Mouse (Mus musculus): Measurements from ENCODE around the gene Fscn3. TPM values are rescaled to one million over a fixed set of nuclear protein-coding genes. Genes with fewer than 3 reads are reported as not detected.

Gene Fscn3
- polyA plus RNA-seq, 1 experiment from 2014 or later: not detected

- Histone ChIP-seq H3K36me3 (ENCODE audit: control insufficient read depth, insufficient read depth, low read length) (no peaks in the 10 kb centered on the region), H3K27me3 (ENCODE audit: control insufficient read depth, insufficient read depth, low read length) (peaks cover 6% of the 10 kb centered on the region; the same call in 1 of the 2 replicates), H3K9ac (ENCODE audit: low read length) (no peak overlapping the region), H3K4me2 (replicated peaks; ENCODE audit: low read depth) (no peak overlapping the region), H3K9me3 (ENCODE audit: control insufficient read depth, low read length) (no peaks in the 10 kb centered on the region), H3K27ac (replicated peaks) (no peak overlapping the region), H3K4me3 (ENCODE audit: low read depth, low read length) (no peak overlapping the region), H3K4me1 (replicated peaks; ENCODE audit: control insufficient read depth, insufficient read depth) (no peaks in the 10 kb centered on the region)
- DNase-seq (ENCODE audit: low spot score) (no peak), ATAC-seq (ENCODE audit: low FRiP score, low TSS enrichment) (no peak)
- no peak for TF ChIP-seq CTCF (IDR thresholded peaks at IDR 0.05; ENCODE audit: low read depth)
- WGBS: 1% methylated on average over 11 of the region's 12 CpGs
These were observed 23.4 kb downstream of the Fscn3 start for GRCm38 (mm10) chr6:28450977-28451376.

GRCm38 (mm10) chr6:28459221-28459668 is 31.7 kb downstream of the Fscn3 start:
- Histone ChIP-seq H3K9ac (ENCODE audit: low read length) (no peak overlapping the region), H3K27ac (replicated peaks) (no peak overlapping the region), H3K9me3 (ENCODE audit: control insufficient read depth, low read length) (no peaks in the 10 kb centered on the region), H3K36me3 (ENCODE audit: control insufficient read depth, insufficient read depth, low read length) (no peaks in the 10 kb centered on the region), H3K4me3 (ENCODE audit: low read depth, low read length) (no peak overlapping the region), H3K4me2 (replicated peaks; ENCODE audit: low read depth) (no peak overlapping the region), H3K27me3 (ENCODE audit: control insufficient read depth, insufficient read depth, low read length) (no peaks in the 10 kb centered on the region), H3K4me1 (replicated peaks; ENCODE audit: control insufficient read depth, insufficient read depth) (no peaks in the 10 kb centered on the region)
- DNase-seq (ENCODE audit: low spot score) (no peak), ATAC-seq (ENCODE audit: low FRiP score, low TSS enrichment) (peak; percentile 32; the same call in 1 of the 2 replicates)
- no peak for TF ChIP-seq CTCF (IDR thresholded peaks at IDR 0.05; ENCODE audit: low read depth)
- TF ChIP-seq EP300 (optimal IDR thresholded peaks at IDR 0.05): no peak

- no peak for ATAC-seq (ENCODE audit: low FRiP score, low TSS enrichment)
- no peaks in the 10 kb centered on the region for H3K36me3 ChIP-seq (ENCODE audit: control insufficient read depth, insufficient read depth, low read length)
These were observed 32.9 kb downstream of the Fscn3 start for GRCm38 (mm10) chr6:28460534-28460933.

GRCm38 (mm10) chr6:28464630-28465029 is 37.0 kb downstream of the Fscn3 start:
- no peaks in the 10 kb centered on the region for H3K27me3 ChIP-seq (ENCODE audit: control insufficient read depth, insufficient read depth, low read length)
- DNase-seq (ENCODE audit: low spot score): no peak
- 21% methylated on average over 6 of the region's 6 CpGs for WGBS
- H3K9ac ChIP-seq (ENCODE audit: low read length): no peak overlapping the region
- H3K9me3 ChIP-seq (ENCODE audit: control insufficient read depth, low read length): no peaks in the 10 kb centered on the region
- H3K36me3 ChIP-seq (ENCODE audit: control insufficient read depth, insufficient read depth, low read length): no peaks in the 10 kb centered on the region
- no peak overlapping the region for H3K27ac ChIP-seq (replicated peaks)
- peak; percentile 40; the same call in 1 of the 2 replicates for ATAC-seq (ENCODE audit: low FRiP score, low TSS enrichment)
- H3K4me2 ChIP-seq (replicated peaks; ENCODE audit: low read depth): no peak overlapping the region
- TF ChIP-seq CTCF (IDR thresholded peaks at IDR 0.05; ENCODE audit: low read depth): no peak
- TF ChIP-seq EP300 (optimal IDR thresholded peaks at IDR 0.05): no peak
- H3K4me3 ChIP-seq (ENCODE audit: low read depth, low read length): no peak overlapping the region
- H3K4me1 ChIP-seq (replicated peaks; ENCODE audit: control insufficient read depth, insufficient read depth): no peaks in the 10 kb centered on the region

More at GRCm38 (mm10) chr6:28460534-28460933, 32.9 kb downstream of the Fscn3 start:
- no peak overlapping the region for H3K9ac ChIP-seq (ENCODE audit: low read length)
- no peaks in the 10 kb centered on the region for H3K9me3 ChIP-seq (ENCODE audit: control insufficient read depth, low read length)
- 6% methylated on average over 5 of the region's 5 CpGs for WGBS
- H3K4me3 ChIP-seq (ENCODE audit: low read depth, low read length): no peak overlapping the region
- H3K4me2 ChIP-seq (replicated peaks; ENCODE audit: low read depth): no peak overlapping the region
- no peak overlapping the region for H3K27ac ChIP-seq (replicated peaks)
- no peaks in the 10 kb centered on the region for H3K27me3 ChIP-seq (ENCODE audit: control insufficient read depth, insufficient read depth, low read length)
- no peaks in the 10 kb centered on the region for H3K4me1 ChIP-seq (replicated peaks; ENCODE audit: control insufficient read depth, insufficient read depth)
- TF ChIP-seq EP300 (optimal IDR thresholded peaks at IDR 0.05) (no peak), CTCF (IDR thresholded peaks at IDR 0.05; ENCODE audit: low read depth) (peak; percentile 74)
- peak; percentile 74 for DNase-seq (ENCODE audit: low spot score)

GRCm38 (mm10) chr6:28470017-28470602 is 42.5 kb downstream of the Fscn3 start:
- DNase-seq (ENCODE audit: low spot score) (no peak), ATAC-seq (ENCODE audit: low FRiP score, low TSS enrichment) (no peak)
- no peak for TF ChIP-seq EP300 (optimal IDR thresholded peaks at IDR 0.05)
- TF ChIP-seq CTCF (IDR thresholded peaks at IDR 0.05; ENCODE audit: low read depth): no peak
- H3K4me3 ChIP-seq (ENCODE audit: low read depth, low read length): no peak overlapping the region
- no peaks in the 10 kb centered on the region for H3K9me3 ChIP-seq (ENCODE audit: control insufficient read depth, low read length)
- no peaks in the 10 kb centered on the region for H3K4me1 ChIP-seq (replicated peaks; ENCODE audit: control insufficient read depth, insufficient read depth)
- WGBS: 55% methylated on average over 4 of the region's 4 CpGs
- no peak overlapping the region for H3K9ac ChIP-seq (ENCODE audit: low read length)
- H3K36me3 ChIP-seq (ENCODE audit: control insufficient read depth, insufficient read depth, low read length): no peaks in the 10 kb centered on the region
- no peak overlapping the region for H3K27ac ChIP-seq (replicated peaks)
- H3K4me2 ChIP-seq (replicated peaks; ENCODE audit: low read depth): no peak overlapping the region
- no peaks in the 10 kb centered on the region for H3K27me3 ChIP-seq (ENCODE audit: control insufficient read depth, insufficient read depth, low read length)

- Histone ChIP-seq H3K27me3 (ENCODE audit: control insufficient read depth, insufficient read depth, low read length) (no peaks in the 10 kb centered on the region), H3K4me1 (replicated peaks; ENCODE audit: control insufficient read depth, insufficient read depth) (no peaks in the 10 kb centered on the region), H3K27ac (replicated peaks) (no peak overlapping the region), H3K36me3 (ENCODE audit: control insufficient read depth, insufficient read depth, low read length) (no peaks in the 10 kb centered on the region), H3K4me2 (replicated peaks; ENCODE audit: low read depth) (no peak overlapping the region), H3K4me3 (ENCODE audit: low read depth, low read length) (no peak overlapping the region), H3K9ac (ENCODE audit: low read length) (no peak overlapping the region), H3K9me3 (ENCODE audit: control insufficient read depth, low read length) (no peaks in the 10 kb centered on the region)
- no peak for ATAC-seq (ENCODE audit: low FRiP score, low TSS enrichment)
- 77% methylated on average over 5 of the region's 5 CpGs for WGBS
- no peak for DNase-seq (ENCODE audit: low spot score)
- 0 out of 2 replicates have a peak, but pooled peaks have one; percentile 23 for TF ChIP-seq CTCF (IDR thresholded peaks at IDR 0.05; ENCODE audit: low read depth)
- TF ChIP-seq EP300 (optimal IDR thresholded peaks at IDR 0.05): no peak
These were observed 43.0 kb downstream of the Fscn3 start for GRCm38 (mm10) chr6:28470621-28471020.

Data from stomach, postnatal 0 days (tissue).